Mouse (Mus musculus) brown adipose tissue, adult 24 weeks (tissue): ENCODE measurements around the gene Dnah17. TPM values are rescaled to one million over a fixed set of nuclear protein-coding genes. Genes with fewer than 3 reads are reported as not detected.

Source experiments
- H3K27ac ChIP-seq: fragments of 200-500 bp; replicated peaks from 2 replicates; pipeline ENCODE4 v1.5.1; 2012; ENCODE audit warnings: low read depth, mild to moderate bottlenecking, low read length
- H3K4me1 ChIP-seq: fragments of 200-500 bp; 2 replicates; pipeline ENCODE4 v1.6.1; 2012; ENCODE audit warnings: low read length, mixed read lengths; ENCODE audit not compliant: control insufficient read depth, insufficient read depth, insufficient read length
- H3K4me3 ChIP-seq: fragments of 200-500 bp; 2 replicates; pipeline ENCODE4 v1.5.1; 2012; ENCODE audit warnings: low read depth, mild to moderate bottlenecking, low read length, moderate library complexity; ENCODE audit not compliant: insufficient read depth
- polyA plus RNA-seq: library from polyadenylated mRNA; stranded (reverse); fragments of >200 nt; gene quantifications from 2 replicates; pipeline ENCODE4 v1.2.4, GENCODE M21; 2012; ENCODE audit not compliant: missing spikeins, insufficient read depth, insufficient read length

Dnah17 gene
- polyA plus RNA-seq, 1 experiment = not detected

DNA sequence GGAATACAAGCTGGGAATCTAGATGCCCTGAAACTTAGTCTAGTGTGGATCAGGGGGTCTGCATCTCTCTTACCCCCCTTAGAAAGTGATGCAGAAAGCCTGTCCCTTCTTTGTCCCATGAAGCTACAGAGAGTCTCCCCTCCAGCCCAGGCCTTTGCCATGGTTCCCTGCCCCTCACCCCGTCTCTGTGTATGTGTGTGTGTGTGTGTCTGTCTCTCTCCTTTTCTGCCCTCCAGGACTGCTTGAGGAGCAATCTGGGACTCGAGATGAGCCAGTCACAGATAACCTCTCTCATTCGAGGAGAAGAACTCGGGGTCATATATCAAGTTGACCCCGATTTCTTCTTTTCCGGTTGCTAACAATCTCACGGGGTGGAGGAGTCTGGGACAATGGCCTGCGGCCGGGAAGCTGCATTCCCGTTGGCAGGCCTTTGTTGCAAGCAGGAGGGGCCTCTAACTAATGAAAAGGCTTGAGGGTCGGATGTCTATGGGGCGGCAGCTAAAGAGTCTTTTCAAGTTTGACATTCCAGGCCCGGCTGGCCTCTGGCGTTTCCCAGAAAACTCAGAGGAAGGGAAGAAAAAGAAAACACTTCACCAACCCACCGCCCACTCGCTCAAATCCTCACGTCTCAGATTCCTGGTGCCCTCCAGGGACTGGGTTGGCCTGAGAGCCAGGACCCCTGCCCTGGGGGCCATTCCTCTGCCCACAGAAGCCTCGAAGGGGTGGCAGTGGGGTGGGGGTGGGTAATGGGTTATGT lies 155.0 kb downstream of the Dnah17 start:
- Histone ChIP-seq H3K4me1 (no peaks in the 10 kb centered on the region), H3K4me3 (no peak overlapping the region), H3K27ac (no peak overlapping the region)

- H3K4me3 ChIP-seq = no peak overlapping the region
- no peak overlapping the region for H3K27ac ChIP-seq
- no peaks in the 10 kb centered on the region for H3K4me1 ChIP-seq
Measured at GRCm38 (mm10) chr11:117974327-117975125, 155.9 kb downstream of the Dnah17 start.

- Histone ChIP-seq H3K4me3 (no peak overlapping the region), H3K27ac (no peak overlapping the region), H3K4me1 (no peaks in the 10 kb centered on the region)
Measured at GRCm38 (mm10) chr11:117973569-117973968, 156.9 kb downstream of the Dnah17 start.

- Histone ChIP-seq H3K4me3 (no peak overlapping the region), H3K4me1 (no peaks in the 10 kb centered on the region), H3K27ac (no peak overlapping the region)
Measured at GRCm38 (mm10) chr11:117972656-117973558, 157.5 kb downstream of the Dnah17 start.

Other genes starting within 250 kb of the Dnah17 start
- gene Socs3, start 160.6 kb downstream of the Dnah17 start, polyA plus RNA-seq = 2.5 and 6.6 TPM in 2 replicates
- gene Pgs1, start 144.3 kb downstream of the Dnah17 start, polyA plus RNA-seq = 13.1 and 15.3 TPM in 2 replicates
- 37.2 and 41.9 TPM in 2 replicates for gene Cyth1, start 118.0 kb upstream of the Dnah17 start, polyA plus RNA-seq
- 5.5 and 7.6 TPM in 2 replicates for gene Usp36, start 159.6 kb upstream of the Dnah17 start, polyA plus RNA-seq
- not detected in 2 replicates for gene Cep295nl, start 211.9 kb upstream of the Dnah17 start, polyA plus RNA-seq
- gene Timp2, start 225.1 kb upstream of the Dnah17 start, polyA plus RNA-seq = 46.0 and 69.1 TPM in 2 replicates